Mouse (Mus musculus): Measurements from ENCODE around the gene Paf1. TPM values are rescaled to one million over a fixed set of nuclear protein-coding genes. Genes with fewer than 3 reads are reported as not detected.

Gene Paf1
- total and polyA plus RNA-seq, 3 experiments: 53.5 to 645 (median 99.9) TPM

DNA sequence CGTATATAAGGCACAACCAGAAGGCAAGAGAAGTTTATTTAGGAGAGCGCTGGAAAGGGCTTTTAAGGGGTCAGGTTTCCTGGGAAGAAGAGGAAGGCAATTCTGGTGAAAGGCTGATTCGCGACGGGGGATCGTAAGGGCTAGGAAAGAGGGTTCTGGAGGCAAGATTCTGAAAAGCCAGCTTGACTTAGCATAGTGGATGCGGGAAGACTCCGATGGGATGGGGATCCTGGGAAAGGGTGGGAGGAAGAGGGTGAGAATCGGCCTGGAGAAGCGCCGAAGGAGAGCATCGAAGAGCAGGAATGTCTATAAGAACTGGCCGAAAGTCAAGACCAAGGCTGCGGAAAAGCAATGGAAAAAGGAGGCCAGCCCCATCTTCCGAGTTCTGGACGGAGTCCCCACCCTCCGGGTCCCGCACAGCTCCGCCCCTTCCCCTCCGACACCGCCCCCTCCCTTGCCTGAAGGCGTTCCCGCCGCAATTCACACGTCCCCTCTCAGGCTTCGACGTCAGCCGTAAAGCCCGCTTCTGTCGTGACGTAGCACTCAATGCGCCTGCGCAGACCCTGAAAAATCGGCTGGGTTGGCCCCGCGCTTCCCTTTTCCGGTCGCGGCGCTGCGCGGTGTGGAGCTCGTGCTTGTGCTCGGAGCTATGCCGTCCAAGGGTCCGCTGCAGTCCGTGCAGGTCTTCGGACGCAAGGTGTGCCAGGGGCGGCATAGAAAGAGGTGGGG is 42.4 kb upstream of the Paf1 start, which contains the start of gene Rps16 (continued):
- no peak for TF ChIP-seq JUND (IDR thresholded peaks at IDR 0.05; ENCODE audit: low read depth, low read length)
- peak; percentile 74; the same call in 1 of the 2 replicates for TF ChIP-seq ZMIZ1 (IDR thresholded peaks at IDR 0.05; ENCODE audit: low read depth, low read length)

GRCm38 (mm10) chr7:28351676-28352191 is 41.0 kb upstream of the Paf1 start:
- peak overlapping the region; percentile 63 for H3K27ac ChIP-seq (ENCODE audit: control insufficient read depth, low read depth, low read length)

DNA sequence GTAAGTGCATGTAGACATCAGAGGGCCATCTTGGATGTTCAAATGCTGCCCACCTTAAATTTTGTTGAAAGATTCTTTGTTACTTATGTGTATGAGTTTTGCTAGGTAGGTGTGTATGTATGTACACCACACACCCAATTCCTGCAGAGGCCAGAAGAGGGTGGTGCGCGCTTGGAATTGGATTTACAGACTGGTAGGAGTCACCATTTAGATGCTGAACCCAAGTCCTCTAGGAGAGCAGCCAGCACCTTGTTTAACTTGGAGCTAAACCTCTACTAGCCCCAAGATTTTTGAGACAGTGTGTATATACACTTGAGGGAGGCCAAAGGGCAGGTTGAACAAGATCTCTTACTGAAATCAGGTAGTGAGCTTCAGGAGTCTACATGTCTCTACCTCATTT is 39.5 kb upstream of the Paf1 start:
- 0 out of 2 replicates have a peak, but pooled peaks have one; percentile 0 for TF ChIP-seq MYC (IDR thresholded peaks at IDR 0.05; ENCODE audit: low read depth, low read length)
- no peak for TF ChIP-seq JUND (IDR thresholded peaks at IDR 0.05; ENCODE audit: low read depth, low read length)
- Histone ChIP-seq H3K9ac (ENCODE audit: control insufficient read depth, low read depth, low read length, poor library complexity, severe bottlenecking) (no peak overlapping the region), H3K9me3 (replicated peaks; ENCODE audit: insufficient read depth, low read length) (no peaks in the 10 kb centered on the region), H3K4me1 (ENCODE audit: control insufficient read depth in 1 of 2, insufficient read depth in 2 of 2, low read length in 2 of 2) (peaks cover 2 to 25% of the 10 kb centered on the region in 2 experiments; a peak in 3 of 4 replicates), H3K27ac (ENCODE audit: control insufficient read depth, low read depth, low read length) (no peak overlapping the region), H3K79me2 (ENCODE audit: control insufficient read depth, insufficient read depth, low read length, poor library complexity) (peaks cover 20% of the 10 kb centered on the region), H3K27me3 (ENCODE audit: control insufficient read depth in 1 of 2, insufficient read depth in 2 of 2, low read length in 2 of 2) (no peaks in the 10 kb centered on the region), H3K36me3 (ENCODE audit: control insufficient read depth in 1 of 2, insufficient read depth in 2 of 2, low read length in 2 of 2) (peaks cover 11 to 24% of the 10 kb centered on the region in 2 experiments), H3K4me3 (ENCODE audit: control insufficient read depth in 1 of 2, insufficient read depth in 1 of 2, low read depth in 2 of 2, low read length in 2 of 2) (no peak overlapping the region)
- DNase-seq (ENCODE audit: low read depth, low spot score): peak; percentile 58

More at GRCm38 (mm10) chr7:28351676-28352191, 41.0 kb upstream of the Paf1 start:
- DNase-seq (ENCODE audit: low read depth, low spot score): peak; percentile 59
- no peaks in the 10 kb centered on the region for H3K9me3 ChIP-seq (replicated peaks; ENCODE audit: insufficient read depth, low read length)
- H3K27me3 ChIP-seq (ENCODE audit: control insufficient read depth in 1 of 2, insufficient read depth in 2 of 2, low read length in 2 of 2): no peaks in the 10 kb centered on the region
- peak overlapping the region; percentile 78 for H3K9ac ChIP-seq (ENCODE audit: control insufficient read depth, low read depth, low read length, poor library complexity, severe bottlenecking)
- H3K36me3 ChIP-seq (ENCODE audit: control insufficient read depth in 1 of 2, insufficient read depth in 2 of 2, low read length in 2 of 2): peaks cover 11 to 24% of the 10 kb centered on the region in 2 experiments
- H3K79me2 ChIP-seq (ENCODE audit: control insufficient read depth, insufficient read depth, low read length, poor library complexity): peaks cover 20% of the 10 kb centered on the region
- TF ChIP-seq USF2 (IDR thresholded peaks at IDR 0.05; ENCODE audit: borderline replicate concordance in 1 of 2, insufficient read depth in 1 of 2, low read depth in 1 of 2, low read length in 2 of 2) (no peak), SIN3A (IDR thresholded peaks at IDR 0.05; ENCODE audit: low read length) (peak; percentile 39; the same call in 1 of the 2 replicates)
- peak overlapping the region; percentile 74 to 87 for H3K4me3 ChIP-seq (ENCODE audit: control insufficient read depth in 1 of 2, insufficient read depth in 1 of 2, low read depth in 2 of 2, low read length in 2 of 2)
- H3K4me1 ChIP-seq (ENCODE audit: control insufficient read depth in 1 of 2, insufficient read depth in 2 of 2, low read length in 2 of 2): peaks cover 2 to 22% of the 10 kb centered on the region in 2 experiments; a peak in 3 of 4 replicates

GRCm38 (mm10) chr7:28354113-28354581 is 38.6 kb upstream of the Paf1 start:
- peaks cover 20% of the 10 kb centered on the region for H3K79me2 ChIP-seq (ENCODE audit: control insufficient read depth, insufficient read depth, low read length, poor library complexity)
- no peak overlapping the region; the same call in 1 of the 2 replicates for H3K27ac ChIP-seq (ENCODE audit: control insufficient read depth, low read depth, low read length)
- H3K4me1 ChIP-seq (ENCODE audit: control insufficient read depth in 1 of 2, insufficient read depth in 2 of 2, low read length in 2 of 2): peaks cover 2 to 21% of the 10 kb centered on the region in 2 experiments; a peak in 3 of 4 replicates
- DNase-seq (ENCODE audit: low read depth, low spot score): peak; percentile 62
- H3K27me3 ChIP-seq (ENCODE audit: control insufficient read depth in 1 of 2, insufficient read depth in 2 of 2, low read length in 2 of 2): no peaks in the 10 kb centered on the region
- no peaks in the 10 kb centered on the region for H3K9me3 ChIP-seq (replicated peaks; ENCODE audit: insufficient read depth, low read length)
- H3K4me3 ChIP-seq (ENCODE audit: control insufficient read depth in 1 of 2, insufficient read depth in 1 of 2, low read depth in 2 of 2, low read length in 2 of 2): no peak overlapping the region
- H3K9ac ChIP-seq (ENCODE audit: control insufficient read depth, low read depth, low read length, poor library complexity, severe bottlenecking): no peak overlapping the region
- H3K36me3 ChIP-seq (ENCODE audit: control insufficient read depth in 1 of 2, insufficient read depth in 2 of 2, low read length in 2 of 2): peaks cover 11 to 24% of the 10 kb centered on the region in 2 experiments
- peak; percentile 39; the same call in 1 of the 2 replicates for TF ChIP-seq NELFE (IDR thresholded peaks at IDR 0.05; ENCODE audit: low read depth, low read length)
- no peak for TF ChIP-seq RAD21 (IDR thresholded peaks at IDR 0.05; ENCODE audit: low read depth, low read length)
- TF ChIP-seq CTCF (IDR thresholded peaks at IDR 0.05 in 2 of 3, conservative IDR thresholded peaks at IDR 0.05 in 1 of 3; ENCODE audit: control insufficient read depth in 1 of 3, insufficient read depth in 1 of 3, low read depth in 2 of 3, low read length in 3 of 3, poor library complexity in 1 of 3, severe bottlenecking in 1 of 3): no peak
- no peak for TF ChIP-seq ELF1 (IDR thresholded peaks at IDR 0.05; ENCODE audit: low read depth, low read length)
- no peak for TF ChIP-seq JUND (IDR thresholded peaks at IDR 0.05; ENCODE audit: low read depth, low read length)
- TF ChIP-seq ZMIZ1 (IDR thresholded peaks at IDR 0.05; ENCODE audit: low read depth, low read length): 0 out of 2 replicates have a peak, but pooled peaks have one; percentile 51
- TF ChIP-seq MAX (IDR thresholded peaks at IDR 0.05; ENCODE audit: low read length): no peak
- TF ChIP-seq SIN3A (IDR thresholded peaks at IDR 0.05; ENCODE audit: low read length): peak; percentile 46; the same call in 1 of the 2 replicates
- peak; percentile 77; the same call in 1 of the 2 replicates for TF ChIP-seq POLR2AphosphoS2 (IDR thresholded peaks at IDR 0.05; ENCODE audit: low read length)
- peak in 1 of 2 experiments; percentile 72; a peak in 2 of 4 replicates for TF ChIP-seq POLR2A (IDR thresholded peaks at IDR 0.05; ENCODE audit: control insufficient read depth in 1 of 2, insufficient read depth in 1 of 2, low read depth in 1 of 2, low read length in 2 of 2, poor library complexity in 1 of 2)
- TF ChIP-seq NRF1 (IDR thresholded peaks at IDR 0.05; ENCODE audit: insufficient read depth, low read depth, low read length, poor library complexity, severe bottlenecking): no peak

All from MEL (cell line).